In genomic region chr13:25857569-25857968, GRCm38 (mm10) we compare ENCODE assay signal across 16 mouse cellular contexts.
"Had no signal": no experiment of that assay in that cellular context is flagged by ENCODE, and none has a peak within 500 bp of the region (broad histone marks: within the 10 kb centered on the region; RNA-seq: fewer than 3 reads in every experiment).

No protein-coding gene starts in this region.

- H3K27me3 ChIP-seq: limb, embryonic 12.5 days; liver, embryonic 15.5 days; lung, embryonic 15.5 days; neural tube, embryonic 12.5 days; stomach, embryonic 15.5 days had no signal

- ATAC-seq: inflammation-experienced regulatory T-cells, adult 6 months; intestine, postnatal 0 days had no signal

- H3K4me1 ChIP-seq: liver, embryonic 15.5 days; neural tube, embryonic 12.5 days; stomach, embryonic 15.5 days had no signal

- H3K9me3 ChIP-seq: limb, embryonic 12.5 days; liver, embryonic 15.5 days; lung, embryonic 15.5 days; neural tube, embryonic 12.5 days; stomach, embryonic 15.5 days had no signal

- H3K27ac ChIP-seq: limb, embryonic 12.5 days; liver, embryonic 15.5 days; neural tube, embryonic 12.5 days; stomach, embryonic 15.5 days had no signal

- H3K4me2 ChIP-seq: limb, embryonic 12.5 days; liver, embryonic 11.5 days; liver, embryonic 15.5 days; lung, embryonic 15.5 days; neural tube, embryonic 12.5 days; stomach, embryonic 15.5 days had no signal

- H3K4me3 ChIP-seq: limb, embryonic 12.5 days; liver, embryonic 15.5 days; lung, embryonic 15.5 days; neural tube, embryonic 12.5 days; stomach, embryonic 15.5 days had no signal

- H3K36me3 ChIP-seq: limb, embryonic 12.5 days; liver, embryonic 15.5 days; lung, embryonic 15.5 days; neural tube, embryonic 12.5 days; stomach, embryonic 15.5 days had no signal

- H3K9ac ChIP-seq: limb, embryonic 12.5 days; liver, embryonic 15.5 days; lung, embryonic 15.5 days; neural tube, embryonic 12.5 days; stomach, embryonic 15.5 days had no signal

- DNase-seq: kidney, adult 8-10 months; kidney, postnatal 25 days; layer of hippocampus, postnatal 36 days; midbrain, embryonic 14.5 days; retina, postnatal 1 day; right cerebral cortex, postnatal 4 days; thymus, adult 2 months; thymus, postnatal 36 days had no signal
